Mouse (Mus musculus): ENCODE data around the gene Slc36a2. TPM values are rescaled to one million over a fixed set of nuclear protein-coding genes. Genes with fewer than 3 reads are reported as not detected.

The Slc36a2 gene
- total RNA-seq (2014; fragmentation: Nextera tagmentation) (not detected in 2 replicates), total RNA-seq (2017) (not detected in 2 replicates)

DNA sequence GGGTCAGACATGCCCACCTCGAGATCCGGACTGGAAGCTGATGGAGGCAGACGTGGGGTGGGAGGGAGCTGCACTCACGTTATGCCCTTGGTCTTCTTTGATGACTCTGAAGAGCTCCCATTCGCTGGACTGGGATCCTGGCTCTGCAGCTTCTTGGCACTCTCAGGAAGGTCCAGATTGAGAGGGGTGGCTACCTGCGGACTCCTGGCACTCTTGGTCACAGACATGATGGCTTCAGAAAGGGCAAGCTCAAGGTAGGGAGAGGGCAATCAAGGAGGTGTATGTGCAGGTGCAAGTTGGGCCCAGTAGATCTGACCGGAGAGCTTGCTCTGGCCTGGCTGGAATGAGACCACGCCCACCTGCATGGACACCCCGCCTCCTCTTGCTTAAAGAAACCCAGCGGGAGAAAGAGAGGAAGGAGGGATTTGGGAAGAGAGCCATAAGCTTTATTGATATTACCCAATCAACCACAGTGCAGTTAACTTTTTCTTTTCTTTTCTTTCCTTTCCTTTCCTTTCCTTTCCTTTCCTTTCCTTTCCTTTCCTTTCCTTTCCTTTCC lies at the start of gene Slc36a2:
TSS of gene Slc36a2 (minus strand) at position 345 of the 559 bp plus-strand sequence.
- no peak for ATAC-seq (replicated peaks; ENCODE audit: low FRiP score, low TSS enrichment, poor library complexity, severe bottlenecking)

DNA sequence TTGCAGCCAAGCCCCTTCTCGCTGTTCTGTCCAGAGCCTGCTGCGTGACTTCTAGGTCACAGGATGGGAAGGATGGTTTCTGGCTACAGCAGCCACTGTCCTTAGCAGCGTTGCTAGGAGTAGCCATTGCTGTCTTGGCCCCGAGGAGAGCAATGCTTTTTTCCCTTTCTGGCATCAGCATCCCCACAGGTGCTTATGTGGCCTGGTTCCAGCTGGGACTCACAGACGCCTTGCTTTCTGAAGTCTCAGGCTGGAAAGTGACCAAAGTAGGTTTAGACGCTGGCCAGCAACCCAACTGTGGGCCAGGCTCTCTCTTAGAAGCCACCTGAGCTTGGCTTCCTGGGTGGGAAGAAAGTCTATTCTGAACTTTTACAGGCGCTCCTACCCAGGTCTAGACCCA lies 49.4 kb upstream of the Slc36a2 start:
- ATAC-seq (replicated peaks; ENCODE audit: low FRiP score, low TSS enrichment, poor library complexity, severe bottlenecking): no peak

DNA sequence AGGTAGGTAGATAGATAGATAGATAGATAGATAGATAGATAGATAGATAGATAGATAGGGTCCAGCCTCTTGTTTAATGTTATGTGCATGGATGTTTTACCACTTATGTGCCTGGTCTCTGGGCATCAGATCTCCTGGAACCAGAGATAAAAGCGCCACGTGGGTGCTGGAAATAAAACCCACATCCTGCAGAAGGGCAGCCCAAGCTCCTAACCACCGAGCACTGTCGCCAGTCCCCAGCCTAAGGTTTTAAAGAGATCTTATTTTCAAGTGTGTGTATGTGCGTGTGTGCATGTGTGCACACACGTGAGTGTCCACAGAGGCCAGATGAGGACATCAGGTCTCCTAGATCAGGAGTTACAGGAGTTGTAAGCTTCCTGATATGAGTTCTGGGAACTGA lies 46.2 kb upstream of the Slc36a2 start:
- no peak for ATAC-seq (replicated peaks; ENCODE audit: low FRiP score, low TSS enrichment, poor library complexity, severe bottlenecking)

- no peak for ATAC-seq (replicated peaks; ENCODE audit: low FRiP score, low TSS enrichment, poor library complexity, severe bottlenecking)
These were observed 36.4 kb upstream of the Slc36a2 start for GRCm38 (mm10) chr11:55221306-55221705.

- no peak for ATAC-seq (replicated peaks; ENCODE audit: low FRiP score, low TSS enrichment, poor library complexity, severe bottlenecking)
These were observed 33.6 kb upstream of the Slc36a2 start for GRCm38 (mm10) chr11:55218473-55218872.

DNA sequence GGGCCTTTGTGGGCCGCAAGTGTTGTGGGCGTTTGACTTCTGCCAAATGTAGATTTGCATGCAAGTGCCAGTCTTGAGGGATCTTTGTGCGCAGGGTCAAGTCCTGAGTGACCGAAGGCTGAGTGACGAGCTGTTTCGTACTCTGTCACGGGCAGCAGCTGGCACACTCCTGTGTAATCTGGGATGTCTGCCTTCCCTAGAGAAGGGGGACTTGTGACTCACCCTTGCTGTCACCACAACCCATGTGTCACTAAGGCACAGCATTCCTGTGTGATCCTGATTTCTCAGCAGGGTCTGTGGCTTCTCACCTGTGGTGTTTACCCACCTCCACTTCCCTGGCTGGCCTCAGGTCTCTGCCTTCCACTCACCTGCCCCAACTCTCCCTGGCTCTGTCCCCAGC lies 33.0 kb upstream of the Slc36a2 start:
- no peak for ATAC-seq (replicated peaks; ENCODE audit: low FRiP score, low TSS enrichment, poor library complexity, severe bottlenecking)

- ATAC-seq (replicated peaks; ENCODE audit: low FRiP score, low TSS enrichment, poor library complexity, severe bottlenecking): no peak
These were observed 32.5 kb upstream of the Slc36a2 start for GRCm38 (mm10) chr11:55217418-55217817.

- ATAC-seq (replicated peaks; ENCODE audit: low FRiP score, low TSS enrichment, poor library complexity, severe bottlenecking): no peak
These were observed 32.0 kb upstream of the Slc36a2 start for GRCm38 (mm10) chr11:55216830-55217229.

DNA sequence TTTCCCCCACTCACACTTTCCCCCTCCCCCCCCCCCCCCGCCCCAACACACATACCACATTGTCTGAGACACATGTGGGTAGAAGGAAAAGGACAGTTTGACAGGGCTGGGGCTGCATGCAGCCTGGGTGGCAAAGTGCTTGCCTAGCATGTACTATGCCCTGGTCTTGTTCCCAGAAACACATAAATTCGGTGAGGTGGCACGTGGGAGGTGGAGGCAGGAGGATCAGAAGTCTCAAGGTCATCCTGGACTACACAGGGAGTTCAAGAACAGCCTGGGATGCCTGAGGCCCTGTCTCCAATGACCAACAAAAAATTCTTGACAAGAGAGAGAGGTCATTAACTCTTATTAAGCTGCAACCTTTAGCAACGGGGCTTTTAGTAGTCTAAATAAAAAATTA lies 31.2 kb upstream of the Slc36a2 start:
- no peak for ATAC-seq (replicated peaks; ENCODE audit: low FRiP score, low TSS enrichment, poor library complexity, severe bottlenecking)

- ATAC-seq (replicated peaks; ENCODE audit: low FRiP score, low TSS enrichment, poor library complexity, severe bottlenecking): no peak
These were observed 30.1 kb upstream of the Slc36a2 start for GRCm38 (mm10) chr11:55214978-55215377.

GRCm38 (mm10) chr11:55214161-55214560 lies 29.3 kb upstream of the Slc36a2 start:
- no peak for ATAC-seq (replicated peaks; ENCODE audit: low FRiP score, low TSS enrichment, poor library complexity, severe bottlenecking)

DNA sequence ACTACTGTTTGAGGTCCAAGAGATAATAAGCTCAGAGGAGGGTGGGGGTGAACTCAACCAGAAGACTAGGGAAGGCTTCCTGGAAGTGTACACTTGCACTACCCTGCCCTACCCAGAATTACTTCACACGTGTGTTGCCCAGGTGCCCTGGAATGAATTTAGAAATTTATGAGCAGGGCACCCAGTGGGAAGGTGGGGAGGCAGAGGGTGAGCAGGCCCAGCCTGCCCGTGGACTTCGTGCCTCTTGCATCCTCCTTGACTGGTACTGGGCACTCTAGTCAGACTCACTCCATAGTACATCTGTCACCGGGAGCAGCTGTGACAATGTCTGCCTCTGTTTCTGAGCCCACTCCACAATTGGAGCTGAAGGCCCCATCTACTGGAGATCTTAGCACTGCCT lies 28.6 kb upstream of the Slc36a2 start:
- ATAC-seq (replicated peaks; ENCODE audit: low FRiP score, low TSS enrichment, poor library complexity, severe bottlenecking): no peak

DNA sequence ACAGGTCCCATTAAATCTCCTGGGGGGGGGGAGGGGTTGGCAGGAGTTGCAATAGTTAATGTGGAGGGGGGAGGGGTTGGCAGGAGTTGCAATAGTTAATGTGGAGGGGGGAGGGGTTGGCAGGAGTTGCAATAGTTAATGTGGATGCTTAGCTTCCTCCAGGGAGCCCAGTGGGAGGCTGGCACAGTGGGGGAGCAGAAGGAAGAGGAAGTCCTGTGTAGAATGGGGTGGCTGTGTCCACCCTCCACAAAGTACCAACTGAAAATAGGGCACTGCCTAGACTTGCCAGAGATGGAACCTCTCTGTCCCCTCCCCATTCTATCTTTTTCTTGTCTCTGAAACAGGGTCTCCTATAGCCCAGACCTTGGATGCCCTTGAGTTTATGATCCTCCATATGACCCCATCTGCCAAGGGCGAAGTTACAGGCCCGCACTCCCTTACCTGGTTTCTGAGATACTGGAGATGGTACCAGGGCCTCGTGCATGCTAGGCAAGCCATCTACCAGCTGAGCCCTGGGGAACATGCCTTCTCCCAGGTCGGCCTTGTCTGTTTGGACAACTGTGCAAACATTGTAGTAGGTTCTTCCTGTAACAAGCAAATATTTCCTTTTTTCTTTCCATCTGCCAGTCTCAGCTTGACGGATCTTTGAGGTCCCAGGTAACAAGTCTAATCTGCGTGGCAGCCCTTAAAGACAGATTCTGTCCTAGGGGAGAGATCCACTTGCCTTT lies 24.9 kb upstream of the Slc36a2 start:
- no peak for ATAC-seq (replicated peaks; ENCODE audit: low FRiP score, low TSS enrichment, poor library complexity, severe bottlenecking)

GRCm38 (mm10) chr11:55209032-55209431 lies 24.2 kb upstream of the Slc36a2 start:
- ATAC-seq (replicated peaks; ENCODE audit: low FRiP score, low TSS enrichment, poor library complexity, severe bottlenecking): no peak

GRCm38 (mm10) chr11:55208001-55208690 lies 23.3 kb upstream of the Slc36a2 start:
- ATAC-seq (replicated peaks; ENCODE audit: low FRiP score, low TSS enrichment, poor library complexity, severe bottlenecking): no peak

GRCm38 (mm10) chr11:55204602-55205001 lies 19.7 kb upstream of the Slc36a2 start:
- ATAC-seq (replicated peaks; ENCODE audit: low FRiP score, low TSS enrichment, poor library complexity, severe bottlenecking): peak; percentile 41; the same call in 1 of the 2 replicates

DNA sequence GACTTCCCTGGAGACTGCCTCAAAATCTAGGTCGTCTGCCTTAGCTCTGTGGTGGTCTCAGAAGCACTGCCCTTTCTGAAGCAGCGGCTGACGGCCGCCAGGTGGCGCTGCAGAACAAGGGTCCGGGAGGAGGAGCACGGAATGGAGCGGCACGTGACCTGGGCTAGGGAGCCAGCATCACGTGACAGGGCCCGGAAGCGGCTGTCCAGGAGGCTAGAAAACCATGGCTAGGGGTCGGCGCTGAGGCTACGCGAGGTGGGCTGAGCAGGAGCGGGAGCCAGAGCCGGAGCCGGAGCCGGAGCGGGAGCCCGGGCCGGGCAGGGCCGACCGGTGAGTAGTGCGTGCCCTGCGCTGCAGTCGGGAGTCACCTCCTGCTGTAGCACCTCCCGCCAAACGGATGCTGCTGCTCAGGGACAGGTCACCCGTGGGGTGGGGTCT lies 19.3 kb upstream of the Slc36a2 start, which contains the start of gene Slc36a1:
TSS of gene Slc36a1 (plus strand) at position 192 of the 438 bp plus-strand sequence.
- peak; percentile 91 for ATAC-seq (replicated peaks; ENCODE audit: low FRiP score, low TSS enrichment, poor library complexity, severe bottlenecking)

- ATAC-seq (replicated peaks; ENCODE audit: low FRiP score, low TSS enrichment, poor library complexity, severe bottlenecking): 0 out of 2 replicates have a peak, but pooled peaks have one; percentile 46
These were observed 13.0 kb upstream of the Slc36a2 start for GRCm38 (mm10) chr11:55197740-55198510.

- ATAC-seq (replicated peaks; ENCODE audit: low FRiP score, low TSS enrichment, poor library complexity, severe bottlenecking): no peak
These were observed 12.2 kb upstream of the Slc36a2 start for GRCm38 (mm10) chr11:55197086-55197485.

- ATAC-seq (replicated peaks; ENCODE audit: low FRiP score, low TSS enrichment, poor library complexity, severe bottlenecking): no peak
These were observed 5.3 kb upstream of the Slc36a2 start for GRCm38 (mm10) chr11:55190216-55190615.
